Mouse (Mus musculus): ENCODE results near the gene Gimap4. TPM values are rescaled to one million over a fixed set of nuclear protein-coding genes. Genes with fewer than 3 reads are reported as not detected.

The Gimap4 gene
- polyA plus RNA-seq, 1 experiment = not detected

DNA sequence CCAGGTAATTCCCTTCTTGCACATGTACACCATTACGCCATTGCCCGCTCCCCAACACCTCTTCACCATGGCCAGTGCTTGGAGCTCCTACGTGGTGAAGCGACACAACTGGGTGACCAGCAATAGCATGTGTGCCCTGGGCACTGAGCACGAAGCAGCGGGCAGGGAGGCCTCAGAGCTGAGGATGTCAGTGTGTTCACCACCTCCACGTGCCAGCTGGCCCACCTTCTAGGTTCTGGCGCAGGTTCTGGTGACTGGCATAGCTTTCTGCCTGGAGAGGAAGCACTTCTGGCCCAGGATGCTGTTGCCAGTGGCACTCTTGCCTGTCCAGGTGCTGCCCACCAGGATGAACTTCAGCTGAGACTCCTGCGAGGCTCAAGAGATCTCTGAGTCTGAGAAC lies 18.9 kb upstream of the Gimap4 start:
- H3K27me3 ChIP-seq (ENCODE audit: control insufficient read depth, insufficient read depth, insufficient read length) = peaks cover 7% of the 10 kb centered on the region
- H3K4me2 ChIP-seq (ENCODE audit: low read depth) = no peak overlapping the region
- no peaks in the 10 kb centered on the region for H3K36me3 ChIP-seq (ENCODE audit: control insufficient read depth, insufficient read depth)
- no peak overlapping the region for H3K4me3 ChIP-seq
- no peak for TF ChIP-seq SRF (IDR thresholded peaks at IDR 0.05; ENCODE audit: control insufficient read depth, insufficient read length, low read depth)
- no peak for TF ChIP-seq CEBPB (IDR thresholded peaks at IDR 0.05; ENCODE audit: insufficient read depth, poor library complexity, severe bottlenecking)
- no peak for TF ChIP-seq TCF12 (IDR thresholded peaks at IDR 0.05; ENCODE audit: insufficient read depth, poor library complexity, severe bottlenecking)
- TF ChIP-seq POLR2AphosphoS2 (IDR thresholded peaks at IDR 0.05; ENCODE audit: insufficient read length, low read depth) = no peak
- TF ChIP-seq MAX (IDR thresholded peaks at IDR 0.05; ENCODE audit: low read depth) = no peak
- TF ChIP-seq USF1 (IDR thresholded peaks at IDR 0.05; ENCODE audit: low read depth) = no peak
- no peak for TF ChIP-seq MYOD1 (IDR thresholded peaks at IDR 0.05; ENCODE audit: control insufficient read depth in 1 of 3, insufficient read length in 2 of 3, low read depth in 2 of 3)
- no peak for TF ChIP-seq E2F4 (IDR thresholded peaks at IDR 0.05; ENCODE audit: insufficient read depth)
- no peak for TF ChIP-seq MYOG (IDR thresholded peaks at IDR 0.05; ENCODE audit: control insufficient read depth in 1 of 3, insufficient read depth in 1 of 3, insufficient read length in 2 of 3, low read depth in 2 of 3)
- no peak for TF ChIP-seq REST (IDR thresholded peaks at IDR 0.05; ENCODE audit: insufficient read depth, insufficient read length)
- no peak for TF ChIP-seq POLR2A (IDR thresholded peaks at IDR 0.05; ENCODE audit: insufficient read length, low read depth)
- no peak for TF ChIP-seq TCF3 (IDR thresholded peaks at IDR 0.05; ENCODE audit: insufficient read length, low read depth)
- no peaks in the 10 kb centered on the region for H3K79me2 ChIP-seq (ENCODE audit: control insufficient read depth, insufficient read depth)
- H3ac ChIP-seq (ENCODE audit: control insufficient read depth, insufficient read length) = no peak overlapping the region

DNA sequence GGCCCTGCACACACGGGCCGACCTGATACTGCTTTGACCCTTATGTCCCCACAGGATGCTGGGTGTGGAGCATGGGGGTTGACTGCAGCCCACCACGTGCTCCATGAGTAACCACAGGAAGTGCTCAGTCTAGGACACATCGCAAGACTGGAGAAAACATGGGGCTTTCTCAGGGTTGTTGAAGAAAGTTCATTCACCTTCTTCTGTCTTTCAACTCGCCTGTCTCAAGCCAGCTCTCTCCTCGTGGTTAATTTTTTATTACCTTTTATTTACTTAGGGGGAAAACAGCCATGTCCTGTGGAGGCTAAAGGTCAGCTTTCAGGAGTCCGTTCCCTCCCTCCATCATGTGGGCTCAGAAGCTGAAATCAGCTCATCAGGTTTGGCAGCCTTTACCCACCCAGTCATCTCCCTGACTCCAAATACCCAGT lies 18.2 kb upstream of the Gimap4 start:
- Histone ChIP-seq H3K4me2 (ENCODE audit: low read depth) (no peak overlapping the region), H3K27me3 (ENCODE audit: control insufficient read depth, insufficient read depth, insufficient read length) (peaks cover 7% of the 10 kb centered on the region), H3K36me3 (ENCODE audit: control insufficient read depth, insufficient read depth) (no peaks in the 10 kb centered on the region), H3K79me2 (ENCODE audit: control insufficient read depth, insufficient read depth) (no peaks in the 10 kb centered on the region), H3ac (ENCODE audit: control insufficient read depth, insufficient read length) (no peak overlapping the region), H3K4me3 (no peak overlapping the region)
- TF ChIP-seq USF1 (IDR thresholded peaks at IDR 0.05; ENCODE audit: low read depth) (no peak), MAX (IDR thresholded peaks at IDR 0.05; ENCODE audit: low read depth) (no peak)

DNA sequence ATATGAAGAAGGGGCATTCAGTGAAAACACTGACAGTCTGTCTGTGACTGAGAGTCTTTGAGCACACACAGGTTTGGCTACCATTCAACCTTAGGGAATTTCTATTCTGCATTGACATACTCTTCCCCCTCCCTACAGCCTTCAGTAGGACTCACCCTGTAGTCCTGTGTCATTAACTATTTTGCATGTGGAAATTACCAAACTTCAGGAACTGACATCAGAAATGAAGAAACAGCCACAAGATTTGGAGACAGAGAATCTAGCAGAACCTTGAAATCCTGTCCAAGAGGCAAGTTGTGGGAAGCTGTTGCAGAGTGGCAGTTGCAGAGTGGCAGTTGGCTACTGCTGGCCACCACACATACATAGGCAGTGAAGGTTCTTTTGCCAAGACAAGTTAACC lies 16.3 kb upstream of the Gimap4 start:
- TF ChIP-seq MYOD1 (IDR thresholded peaks at IDR 0.05; ENCODE audit: control insufficient read depth in 1 of 3, insufficient read length in 2 of 3, low read depth in 2 of 3) (no peak), SRF (IDR thresholded peaks at IDR 0.05; ENCODE audit: control insufficient read depth, insufficient read length, low read depth) (no peak)
- Histone ChIP-seq H3ac (ENCODE audit: control insufficient read depth, insufficient read length) (no peak overlapping the region), H3K36me3 (ENCODE audit: control insufficient read depth, insufficient read depth) (no peaks in the 10 kb centered on the region), H3K79me2 (ENCODE audit: control insufficient read depth, insufficient read depth) (no peaks in the 10 kb centered on the region), H3K4me2 (ENCODE audit: low read depth) (no peak overlapping the region), H3K27me3 (ENCODE audit: control insufficient read depth, insufficient read depth, insufficient read length) (peaks cover 7% of the 10 kb centered on the region), H3K4me3 (no peak overlapping the region)

DNA sequence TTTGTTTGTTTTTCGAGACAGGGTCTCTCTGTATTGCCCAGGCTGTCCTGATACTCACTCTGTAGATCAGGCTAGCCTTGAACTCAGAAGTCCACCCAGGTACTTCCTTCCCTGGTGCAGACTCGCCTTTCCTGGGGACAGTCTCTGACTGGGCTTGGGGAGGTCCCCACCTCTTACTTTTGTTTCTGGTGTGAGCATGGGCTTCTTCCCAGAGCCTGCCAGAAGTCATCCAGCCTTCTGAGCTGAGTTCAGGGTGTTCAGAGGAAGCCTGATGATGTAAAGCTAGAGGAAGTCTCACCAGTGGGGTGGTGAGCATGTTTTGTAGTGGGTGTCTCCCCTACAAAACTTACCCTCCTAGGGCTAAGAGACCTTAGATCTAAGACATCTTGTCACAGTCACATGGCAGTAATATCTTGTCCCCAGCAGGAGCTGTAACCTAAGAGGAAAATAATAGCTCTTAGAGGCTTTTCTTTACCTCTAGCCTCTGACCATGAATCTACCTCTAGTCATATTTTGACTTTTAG lies 14.8 kb upstream of the Gimap4 start:
- TF ChIP-seq CEBPB (IDR thresholded peaks at IDR 0.05; ENCODE audit: insufficient read depth, poor library complexity, severe bottlenecking) (no peak), POLR2AphosphoS2 (IDR thresholded peaks at IDR 0.05; ENCODE audit: insufficient read length, low read depth) (no peak), REST (IDR thresholded peaks at IDR 0.05; ENCODE audit: insufficient read depth, insufficient read length) (no peak), MYOD1 (IDR thresholded peaks at IDR 0.05; ENCODE audit: control insufficient read depth in 1 of 3, insufficient read length in 2 of 3, low read depth in 2 of 3) (no peak), TCF3 (IDR thresholded peaks at IDR 0.05; ENCODE audit: insufficient read length, low read depth) (no peak), USF1 (IDR thresholded peaks at IDR 0.05; ENCODE audit: low read depth) (no peak), TCF12 (IDR thresholded peaks at IDR 0.05; ENCODE audit: insufficient read depth, poor library complexity, severe bottlenecking) (no peak), E2F4 (IDR thresholded peaks at IDR 0.05; ENCODE audit: insufficient read depth) (no peak), SRF (IDR thresholded peaks at IDR 0.05; ENCODE audit: control insufficient read depth, insufficient read length, low read depth) (no peak), MYOG (IDR thresholded peaks at IDR 0.05; ENCODE audit: control insufficient read depth in 1 of 3, insufficient read depth in 1 of 3, insufficient read length in 2 of 3, low read depth in 2 of 3) (no peak), POLR2A (IDR thresholded peaks at IDR 0.05; ENCODE audit: insufficient read length, low read depth) (no peak), MAX (IDR thresholded peaks at IDR 0.05; ENCODE audit: low read depth) (no peak)
- Histone ChIP-seq H3K4me3 (no peak overlapping the region), H3K4me2 (ENCODE audit: low read depth) (no peak overlapping the region), H3K27me3 (ENCODE audit: control insufficient read depth, insufficient read depth, insufficient read length) (peaks cover 7% of the 10 kb centered on the region), H3K36me3 (ENCODE audit: control insufficient read depth, insufficient read depth) (no peaks in the 10 kb centered on the region), H3K79me2 (ENCODE audit: control insufficient read depth, insufficient read depth) (no peaks in the 10 kb centered on the region), H3ac (ENCODE audit: control insufficient read depth, insufficient read length) (no peak overlapping the region)

DNA sequence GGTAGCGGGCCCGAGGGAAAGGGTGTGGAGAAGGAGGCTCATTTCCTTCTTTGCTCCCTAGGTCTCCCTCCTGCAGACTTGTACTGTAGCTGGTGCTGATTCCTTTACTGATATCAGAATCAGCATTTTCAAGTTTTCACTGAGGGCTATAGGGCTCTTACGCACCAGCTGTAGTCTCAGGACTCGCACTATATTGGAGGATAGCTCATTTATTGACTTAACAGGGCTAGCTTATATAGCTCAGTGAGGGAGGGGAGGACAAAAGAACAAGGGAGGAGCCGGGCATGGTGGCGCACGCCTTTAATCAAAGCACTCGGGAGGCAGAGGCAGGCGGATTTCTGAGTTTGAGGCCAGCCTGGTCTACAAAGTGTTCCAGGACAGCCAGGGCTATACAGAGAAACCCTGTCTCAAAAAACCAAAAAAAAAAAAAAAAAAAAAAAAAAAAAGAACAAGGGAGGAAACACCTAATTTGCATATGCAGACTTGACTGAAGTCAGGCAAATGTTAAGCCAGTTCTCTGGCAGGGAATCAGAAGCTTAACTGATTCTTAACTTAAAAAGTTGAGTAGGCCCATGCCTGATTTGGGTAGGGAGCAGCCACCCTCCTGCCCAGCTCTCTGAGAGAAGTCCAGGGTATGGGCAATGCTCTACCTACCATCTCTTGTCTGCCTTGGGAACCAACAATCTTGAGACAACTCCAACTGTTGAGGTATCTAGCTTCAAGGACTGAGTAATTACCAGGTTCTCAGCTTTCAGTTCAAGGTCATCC lies 9.9 kb upstream of the Gimap4 start:
- TF ChIP-seq USF1 (IDR thresholded peaks at IDR 0.05; ENCODE audit: low read depth) = no peak
- TF ChIP-seq CEBPB (IDR thresholded peaks at IDR 0.05; ENCODE audit: insufficient read depth, poor library complexity, severe bottlenecking) = no peak
- TF ChIP-seq POLR2AphosphoS2 (IDR thresholded peaks at IDR 0.05; ENCODE audit: insufficient read length, low read depth) = no peak
- no peak for TF ChIP-seq MAX (IDR thresholded peaks at IDR 0.05; ENCODE audit: low read depth)
- TF ChIP-seq SRF (IDR thresholded peaks at IDR 0.05; ENCODE audit: control insufficient read depth, insufficient read length, low read depth) = no peak
- no peak for TF ChIP-seq MYOD1 (IDR thresholded peaks at IDR 0.05; ENCODE audit: control insufficient read depth in 1 of 3, insufficient read length in 2 of 3, low read depth in 2 of 3)
- no peak for TF ChIP-seq MYOG (IDR thresholded peaks at IDR 0.05; ENCODE audit: control insufficient read depth in 1 of 3, insufficient read depth in 1 of 3, insufficient read length in 2 of 3, low read depth in 2 of 3)
- TF ChIP-seq TCF3 (IDR thresholded peaks at IDR 0.05; ENCODE audit: insufficient read length, low read depth) = no peak
- no peak for TF ChIP-seq REST (IDR thresholded peaks at IDR 0.05; ENCODE audit: insufficient read depth, insufficient read length)
- no peak for TF ChIP-seq E2F4 (IDR thresholded peaks at IDR 0.05; ENCODE audit: insufficient read depth)
- TF ChIP-seq POLR2A (IDR thresholded peaks at IDR 0.05; ENCODE audit: insufficient read length, low read depth) = no peak
- TF ChIP-seq TCF12 (IDR thresholded peaks at IDR 0.05; ENCODE audit: insufficient read depth, poor library complexity, severe bottlenecking) = no peak
- Histone ChIP-seq H3K4me3 (no peak overlapping the region), H3K27me3 (ENCODE audit: control insufficient read depth, insufficient read depth, insufficient read length) (no peaks in the 10 kb centered on the region), H3K79me2 (ENCODE audit: control insufficient read depth, insufficient read depth) (no peaks in the 10 kb centered on the region), H3K36me3 (ENCODE audit: control insufficient read depth, insufficient read depth) (no peaks in the 10 kb centered on the region), H3ac (ENCODE audit: control insufficient read depth, insufficient read length) (no peak overlapping the region), H3K4me2 (ENCODE audit: low read depth) (no peak overlapping the region)

Data from myocyte (in vitro differentiated cells).